Mouse (Mus musculus): ENCODE data around the gene Ndst2.

- no peak for TF ChIP-seq POLR2A (IDR thresholded peaks at IDR 0.05; ENCODE audit: extremely low read depth, insufficient read depth, low read length)
- no peak for TF ChIP-seq CTCF (IDR thresholded peaks at IDR 0.05; ENCODE audit: low read depth, low read length)
Measured at GRCm38 (mm10) chr14:20733041-20733951, 1.1 kb downstream of the Ndst2 start.
